Mouse (Mus musculus) limb, embryonic 13.5 days (tissue): ENCODE data around the gene Ciao2a. TPM values are rescaled to one million over a fixed set of nuclear protein-coding genes. Genes with fewer than 3 reads are reported as not detected.
A peak's percentile ranks its signal among the peaks of the same experiment; 100 is the strongest.

Source experiments
- ATAC-seq: fragments of 200-750 bp; cut with Nextera tagmentation; 2 replicates; pipeline ENCODE4 v1.8.0; 2017; ENCODE audit warnings: low read depth, moderate number of reproducible peaks, moderate TSS enrichment; ENCODE audit not compliant: low FRiP score
- H3K27ac ChIP-seq: fragments of 300-500 bp; sonication (generic); 2 replicates; pipeline ENCODE4 v1.5.1; 2015; ENCODE audit warnings: inconsistent platforms, mild to moderate bottlenecking, moderate library complexity
- H3K27me3 ChIP-seq: fragments of 300-500 bp; sonication (generic); 2 replicates; pipeline ENCODE4 v1.6.1; 2015; ENCODE audit warnings: mild to moderate bottlenecking, inconsistent platforms
- H3K36me3 ChIP-seq: fragments of 300-500 bp; sonication (generic); 2 replicates; pipeline ENCODE4 v1.6.1; 2015; ENCODE audit warnings: inconsistent platforms, mild to moderate bottlenecking, moderate library complexity
- H3K4me1 ChIP-seq: fragments of 300-500 bp; sonication (generic); 2 replicates; pipeline ENCODE4 v1.6.1; 2015; ENCODE audit warnings: inconsistent platforms
- H3K4me2 ChIP-seq: fragments of 300-500 bp; sonication (generic); replicated peaks from 2 replicates; pipeline ENCODE4 v1.6.1; 2015; ENCODE audit warnings: inconsistent platforms, mild to moderate bottlenecking, moderate library complexity
- H3K4me3 ChIP-seq: fragments of 300-500 bp; sonication (generic); 2 replicates; pipeline ENCODE4 v1.5.1; 2015; ENCODE audit warnings: moderate library complexity, mild to moderate bottlenecking, inconsistent platforms
- H3K9ac ChIP-seq: fragments of 300-500 bp; sonication (generic); 2 replicates; pipeline ENCODE4 v1.6.1; 2015; ENCODE audit warnings: mild to moderate bottlenecking, inconsistent platforms
- H3K9me3 ChIP-seq: fragments of 300-500 bp; sonication (generic); 2 replicates; pipeline ENCODE4 v1.6.1; 2016; ENCODE audit warnings: inconsistent platforms
- WGBS: fragments of 180-500 bp; shearing (Covaris S2); methylation state at CpG from one replicate; pipeline ENCODE4 v1.1.7; 2015; 5-methylcytosine and 5-hydroxymethylcytosine counted together
- polyA plus RNA-seq: library from polyadenylated mRNA; unstranded; fragments of >200 nt; fragmentation: Nextera tagmentation; extraction: Ambion mirVana; gene quantifications from 2 replicates; pipeline ENCODE4 v1.2.1, GENCODE M21; 2015

Gene Ciao2a
- polyA plus RNA-seq, 1 experiment from 2014 or later = 173 TPM

DNA sequence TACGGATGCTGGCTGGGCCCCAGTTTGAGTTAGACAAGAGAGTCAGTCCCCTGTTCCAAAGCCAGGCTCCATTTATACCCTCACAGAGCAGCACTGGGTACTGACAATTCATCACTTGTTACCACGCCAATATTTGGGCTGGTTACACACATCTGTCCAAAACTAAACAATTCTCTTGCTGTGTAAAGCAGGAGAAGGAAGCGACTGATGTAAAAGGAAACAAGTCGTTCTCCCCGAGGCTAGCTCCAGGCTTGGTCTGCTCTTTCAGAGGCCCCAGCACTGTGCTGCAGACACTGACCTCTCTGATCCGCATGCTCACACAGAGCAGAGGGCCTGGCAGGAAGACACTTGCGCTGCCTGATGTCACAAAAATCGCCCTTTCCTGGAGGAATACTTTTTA lies 24.8 kb upstream of the Ciao2a start:
- ATAC-seq = no peak
- WGBS = 85% methylated on average over 8 of the region's 8 CpGs
- Histone ChIP-seq H3K4me1 (no peaks in the 10 kb centered on the region), H3K36me3 (peaks cover 87% of the 10 kb centered on the region), H3K9ac (no peak overlapping the region), H3K27ac (no peak overlapping the region), H3K4me2 (no peak overlapping the region), H3K9me3 (no peaks in the 10 kb centered on the region), H3K4me3 (no peak overlapping the region), H3K27me3 (no peaks in the 10 kb centered on the region)

DNA sequence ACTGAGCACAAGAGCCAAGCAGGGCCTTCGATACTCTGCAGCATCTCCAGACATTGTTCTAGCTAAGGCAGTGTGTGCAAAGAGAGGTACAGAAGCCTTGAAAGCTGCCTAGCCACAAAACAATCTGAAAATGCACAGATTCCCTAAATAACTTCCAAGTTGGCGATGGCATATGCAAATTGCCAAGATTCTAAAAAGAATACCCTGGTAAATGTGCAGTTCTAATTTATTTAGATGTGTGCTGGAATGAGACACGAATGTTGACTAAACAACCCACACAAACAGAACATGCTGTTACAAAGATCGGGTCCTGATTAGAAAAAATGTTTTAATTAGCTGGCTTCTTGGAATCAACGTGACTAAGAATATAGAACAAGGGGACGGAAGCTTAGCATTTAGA lies 23.7 kb upstream of the Ciao2a start:
- no peak overlapping the region for H3K9ac ChIP-seq
- no peak overlapping the region for H3K27ac ChIP-seq
- H3K36me3 ChIP-seq = peaks cover 86% of the 10 kb centered on the region
- no peak overlapping the region for H3K4me2 ChIP-seq
- no peaks in the 10 kb centered on the region for H3K27me3 ChIP-seq
- WGBS = 90% methylated on average over 6 of the region's 6 CpGs
- no peak for ATAC-seq
- H3K4me1 ChIP-seq = no peaks in the 10 kb centered on the region
- H3K9me3 ChIP-seq = no peaks in the 10 kb centered on the region
- no peak overlapping the region for H3K4me3 ChIP-seq

DNA sequence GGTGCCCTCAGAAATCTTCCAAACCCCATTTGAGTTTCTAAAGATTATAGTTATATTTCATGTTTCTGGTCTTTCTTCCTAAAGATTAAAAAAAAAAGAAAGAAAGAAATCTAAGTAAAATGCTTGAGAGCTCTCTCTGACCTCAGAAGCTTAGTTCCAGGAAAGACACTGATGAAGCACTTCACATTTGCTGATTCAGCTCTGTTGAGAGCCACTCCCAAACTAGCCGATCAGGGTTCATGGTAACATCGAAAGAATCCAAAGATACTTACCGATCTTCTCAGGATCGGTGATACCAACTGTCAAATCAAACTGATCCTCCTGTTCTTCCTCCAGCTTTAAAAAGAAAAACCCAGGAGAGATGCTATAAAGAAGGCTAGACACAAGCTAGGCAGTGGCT lies 21.8 kb upstream of the Ciao2a start:
- no peak overlapping the region for H3K4me2 ChIP-seq

DNA sequence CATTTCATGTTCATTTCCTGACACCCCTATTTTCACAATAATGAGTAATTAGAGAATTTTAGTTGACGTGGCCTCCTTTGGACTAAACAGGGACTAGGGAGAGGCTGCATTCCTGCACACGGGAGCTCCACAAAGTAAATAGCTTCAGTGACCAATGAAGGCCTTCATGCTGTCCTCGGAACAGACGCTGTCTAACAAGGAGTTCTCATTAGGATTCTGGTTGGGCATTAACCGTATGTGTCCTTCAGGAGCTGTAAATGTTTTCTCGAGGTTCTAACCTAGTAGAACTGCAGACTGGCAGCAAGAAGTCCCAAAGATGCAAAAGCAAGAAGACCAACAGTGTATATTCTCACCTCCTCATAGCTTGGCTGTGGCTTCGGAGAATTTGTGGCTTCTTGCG lies 21.2 kb upstream of the Ciao2a start:
- 88% methylated on average over 8 of the region's 8 CpGs for WGBS
- no peak overlapping the region for H3K9ac ChIP-seq
- ATAC-seq = no peak
- H3K27ac ChIP-seq = no peak overlapping the region
- 0 out of 2 replicates have a peak, but pooled peaks cover under 1% of the 10 kb centered on the region for H3K4me1 ChIP-seq
- no peaks in the 10 kb centered on the region for H3K9me3 ChIP-seq
- H3K4me2 ChIP-seq = no peak overlapping the region
- H3K4me3 ChIP-seq = no peak overlapping the region
- H3K27me3 ChIP-seq = no peaks in the 10 kb centered on the region
- peaks cover 88% of the 10 kb centered on the region for H3K36me3 ChIP-seq

More for the DNA sequence above, 21.8 kb upstream of the Ciao2a start:
- 94% methylated on average over 4 of the region's 4 CpGs for WGBS
- ATAC-seq = no peak
- Histone ChIP-seq H3K4me3 (no peak overlapping the region), H3K36me3 (peaks cover 93% of the 10 kb centered on the region), H3K27me3 (no peaks in the 10 kb centered on the region), H3K9me3 (no peaks in the 10 kb centered on the region), H3K27ac (no peak overlapping the region), H3K4me1 (no peaks in the 10 kb centered on the region), H3K9ac (no peak overlapping the region)

DNA sequence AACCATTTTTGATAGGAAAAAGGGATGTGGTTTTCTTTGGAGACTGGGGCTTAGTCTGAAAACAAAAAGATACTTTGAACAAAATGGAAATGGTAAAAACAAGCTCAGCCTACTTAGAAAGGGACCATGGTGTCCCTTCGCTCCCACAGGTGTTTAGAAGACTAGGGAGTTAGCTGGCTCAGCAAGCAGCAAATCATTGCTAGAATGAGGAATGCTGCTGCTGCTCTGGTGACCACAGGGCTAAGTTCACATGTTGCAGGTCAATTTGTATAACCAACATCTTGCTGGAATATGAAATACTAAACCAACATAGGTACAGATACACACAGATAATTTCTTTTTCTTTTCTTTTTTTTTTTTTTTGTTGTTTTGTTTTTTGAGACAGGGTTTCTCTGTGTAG lies 16.8 kb upstream of the Ciao2a start:
- H3K36me3 ChIP-seq = peaks cover 60% of the 10 kb centered on the region
- ATAC-seq = no peak
- no peak overlapping the region for H3K4me3 ChIP-seq
- WGBS = 95% methylated on average over 1 of the region's 1 CpGs
- H3K9me3 ChIP-seq = no peaks in the 10 kb centered on the region
- H3K4me2 ChIP-seq = no peak overlapping the region
- no peaks in the 10 kb centered on the region for H3K27me3 ChIP-seq
- H3K9ac ChIP-seq = no peak overlapping the region
- H3K27ac ChIP-seq = no peak overlapping the region
- 0 out of 2 replicates have a peak, but pooled peaks cover 8% of the 10 kb centered on the region for H3K4me1 ChIP-seq

DNA sequence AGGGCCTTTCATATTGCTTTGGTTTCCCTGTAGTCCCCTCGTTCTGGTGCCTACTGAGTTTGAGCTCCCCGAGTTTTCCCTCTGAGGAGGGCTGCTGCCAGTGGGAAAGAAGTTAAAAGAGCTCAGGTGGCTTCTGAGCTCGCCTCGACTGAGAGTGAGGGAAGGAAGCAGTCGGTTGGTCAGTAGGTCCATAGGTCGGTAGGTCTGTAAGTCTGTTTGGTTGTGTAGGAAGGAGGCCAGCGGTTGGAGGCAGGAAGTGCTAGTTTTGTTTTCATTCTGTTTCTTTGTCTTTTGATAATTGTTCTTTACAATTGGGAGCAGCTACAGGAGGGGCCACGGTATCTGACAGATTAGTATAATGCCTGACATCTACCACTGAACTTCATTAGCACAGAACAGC lies 16.3 kb upstream of the Ciao2a start:
- ATAC-seq = no peak
- H3K4me3 ChIP-seq = no peak overlapping the region
- H3K36me3 ChIP-seq = peaks cover 60% of the 10 kb centered on the region
- H3K27ac ChIP-seq = no peak overlapping the region
- no peaks in the 10 kb centered on the region for H3K9me3 ChIP-seq
- 65% methylated on average over 8 of the region's 8 CpGs for WGBS
- no peak overlapping the region for H3K9ac ChIP-seq
- H3K4me2 ChIP-seq = no peak overlapping the region
- 0 out of 2 replicates have a peak, but pooled peaks cover 8% of the 10 kb centered on the region for H3K4me1 ChIP-seq
- H3K27me3 ChIP-seq = no peaks in the 10 kb centered on the region

DNA sequence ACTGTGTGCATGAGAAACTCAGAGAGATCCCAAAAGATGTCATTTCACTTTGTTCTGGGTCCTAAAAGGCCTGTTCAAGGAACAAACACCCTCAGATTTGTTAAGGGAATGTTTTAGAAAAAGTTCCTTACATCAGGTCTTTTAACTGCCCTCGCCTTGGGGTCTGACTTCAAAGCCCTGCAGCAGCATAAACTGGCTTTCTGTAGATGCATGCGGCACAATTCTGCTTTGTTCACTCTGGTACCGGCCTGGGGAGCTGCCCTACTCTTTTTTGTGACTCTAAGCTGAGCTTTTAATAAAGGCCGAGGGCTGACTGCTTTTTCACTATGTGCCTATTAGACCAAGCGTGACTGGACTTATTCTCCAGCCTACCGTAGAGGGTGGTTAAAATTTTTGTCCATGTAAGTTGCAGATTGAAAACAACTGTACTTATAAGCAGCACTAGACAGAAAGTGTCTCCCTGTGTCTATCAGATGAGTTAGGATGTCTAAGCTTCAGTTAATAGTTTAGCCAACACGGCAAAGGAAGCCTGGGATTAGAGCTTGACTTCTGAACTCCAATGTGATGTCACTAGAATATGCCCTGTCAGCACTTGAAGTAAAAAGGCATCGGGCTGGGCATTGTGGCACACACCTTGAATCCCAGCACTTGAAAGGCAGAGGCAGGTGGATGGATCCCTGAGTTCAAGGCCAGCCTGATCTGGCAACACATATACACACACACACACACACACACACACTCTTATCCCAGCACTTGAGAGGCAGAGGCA lies 15.6 kb upstream of the Ciao2a start:
- H3K9ac ChIP-seq = no peak overlapping the region
- WGBS = 61% methylated on average over 8 of the region's 8 CpGs
- no peak overlapping the region for H3K4me3 ChIP-seq
- no peaks in the 10 kb centered on the region for H3K9me3 ChIP-seq
- ATAC-seq = no peak
- 0 out of 2 replicates have a peak, but pooled peaks cover 8% of the 10 kb centered on the region for H3K4me1 ChIP-seq
- H3K27ac ChIP-seq = 0 out of 2 replicates have a peak overlapping the region, but pooled peaks have one; percentile 2
- H3K36me3 ChIP-seq = peaks cover 55% of the 10 kb centered on the region
- H3K4me2 ChIP-seq = no peak overlapping the region
- H3K27me3 ChIP-seq = no peaks in the 10 kb centered on the region

DNA sequence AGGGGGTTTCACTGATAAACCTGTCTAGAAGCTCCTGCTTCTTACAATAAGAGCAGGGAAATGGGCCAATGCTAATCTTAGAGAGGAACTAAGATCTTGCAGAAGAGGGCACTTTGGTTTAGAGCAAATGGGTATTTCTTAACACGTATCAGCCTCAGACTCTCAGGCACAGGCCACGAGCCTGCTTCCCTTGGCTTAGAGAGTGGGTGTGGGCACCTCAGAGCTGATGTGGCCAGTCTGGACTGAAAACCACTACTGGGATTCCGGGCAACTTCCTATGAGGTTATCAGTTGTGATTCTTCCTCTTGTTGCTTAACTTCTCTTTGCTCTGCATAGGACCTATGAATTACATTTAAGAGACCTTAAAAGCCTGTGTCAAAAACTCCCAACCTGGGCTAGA lies 12.1 kb upstream of the Ciao2a start:
- Histone ChIP-seq H3K27ac (no peak overlapping the region), H3K4me1 (0 out of 2 replicates have a peak, but pooled peaks cover 8% of the 10 kb centered on the region), H3K9ac (no peak overlapping the region), H3K9me3 (no peaks in the 10 kb centered on the region), H3K4me3 (no peak overlapping the region), H3K27me3 (no peaks in the 10 kb centered on the region), H3K36me3 (peaks cover 32% of the 10 kb centered on the region), H3K4me2 (no peak overlapping the region)
- WGBS = 88% methylated on average over 3 of the region's 3 CpGs
- no peak for ATAC-seq

DNA sequence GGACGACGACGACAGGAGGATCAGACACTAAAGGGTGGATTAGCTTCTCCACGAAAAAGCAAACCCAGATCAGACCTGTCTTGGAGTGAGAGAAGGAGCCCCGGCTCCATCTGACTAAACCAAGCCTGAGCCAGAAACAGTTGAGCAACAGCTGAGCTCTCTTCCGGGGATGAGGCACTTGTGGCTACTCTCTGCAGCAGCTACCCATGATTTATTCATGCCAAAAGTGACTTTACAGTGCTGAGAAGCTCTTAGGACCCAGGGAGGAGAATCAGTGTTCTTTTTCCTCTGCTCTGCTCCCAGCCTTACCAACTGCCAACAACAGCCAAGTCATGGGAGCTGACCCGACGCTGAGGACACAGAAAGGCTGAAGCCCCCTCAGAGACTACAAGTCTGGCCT lies 9.5 kb upstream of the Ciao2a start:
- peak; percentile 59; the same call in 1 of the 2 replicates for ATAC-seq
- H3K9me3 ChIP-seq = no peaks in the 10 kb centered on the region
- H3K36me3 ChIP-seq = peaks cover 29% of the 10 kb centered on the region
- H3K4me2 ChIP-seq = no peak overlapping the region
- 54% methylated on average over 8 of the region's 8 CpGs for WGBS
- H3K27me3 ChIP-seq = no peaks in the 10 kb centered on the region
- H3K4me3 ChIP-seq = no peak overlapping the region
- H3K27ac ChIP-seq = no peak overlapping the region
- H3K4me1 ChIP-seq = 0 out of 2 replicates have a peak, but pooled peaks cover 2% of the 10 kb centered on the region
- no peak overlapping the region for H3K9ac ChIP-seq

DNA sequence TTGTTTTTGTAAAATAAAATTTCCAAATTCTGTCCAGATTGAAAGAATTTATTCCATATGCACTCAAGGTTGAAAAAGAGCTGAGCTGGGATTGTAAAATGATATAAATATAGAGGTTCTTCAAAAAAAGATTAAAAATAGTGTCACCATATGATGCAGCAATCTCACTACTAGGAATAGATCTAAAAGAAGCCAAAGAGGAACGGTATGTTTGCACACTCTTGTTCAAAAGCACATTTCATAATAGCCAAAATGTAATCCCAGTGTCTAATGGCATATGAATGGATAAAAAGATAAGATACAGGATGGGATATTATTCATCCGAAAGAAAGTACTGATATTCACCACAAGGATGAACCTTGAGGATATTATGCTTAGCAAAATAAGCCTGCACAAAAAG lies 6.9 kb upstream of the Ciao2a start:
- no peak overlapping the region for H3K4me3 ChIP-seq
- no peaks in the 10 kb centered on the region for H3K9me3 ChIP-seq
- no peak overlapping the region for H3K9ac ChIP-seq
- H3K4me2 ChIP-seq = no peak overlapping the region
- no peak overlapping the region for H3K27ac ChIP-seq
- ATAC-seq = no peak
- 92% methylated on average over 2 of the region's 2 CpGs for WGBS
- peaks cover 17% of the 10 kb centered on the region for H3K36me3 ChIP-seq
- H3K4me1 ChIP-seq = peaks cover 16% of the 10 kb centered on the region
- no peaks in the 10 kb centered on the region for H3K27me3 ChIP-seq

DNA sequence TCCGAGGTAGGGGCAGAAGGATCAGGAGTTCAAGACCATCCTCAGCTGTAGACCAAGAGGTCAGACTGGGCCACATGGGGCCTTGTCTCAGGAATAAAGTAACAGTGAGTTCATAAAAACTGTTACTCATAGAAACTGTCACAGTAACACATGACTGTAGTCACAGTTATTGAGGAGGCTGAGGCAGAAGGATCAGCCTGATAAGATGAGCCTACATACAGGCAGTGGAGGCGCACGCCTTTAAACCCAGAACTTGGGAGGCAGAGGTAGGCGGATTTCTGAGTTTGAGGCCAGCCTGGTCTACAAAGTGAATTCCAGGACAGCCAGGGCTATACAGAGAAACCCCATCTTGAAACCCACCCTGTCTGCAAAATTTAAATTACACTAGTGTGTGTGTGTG lies 6.3 kb upstream of the Ciao2a start:
- Histone ChIP-seq H3K27ac (no peak overlapping the region), H3K4me3 (no peak overlapping the region), H3K9ac (no peak overlapping the region), H3K36me3 (peaks cover 11% of the 10 kb centered on the region), H3K4me2 (no peak overlapping the region), H3K9me3 (no peaks in the 10 kb centered on the region), H3K27me3 (no peaks in the 10 kb centered on the region), H3K4me1 (peaks cover 18% of the 10 kb centered on the region)
- ATAC-seq = no peak
- 97% methylated on average over 4 of the region's 4 CpGs for WGBS

DNA sequence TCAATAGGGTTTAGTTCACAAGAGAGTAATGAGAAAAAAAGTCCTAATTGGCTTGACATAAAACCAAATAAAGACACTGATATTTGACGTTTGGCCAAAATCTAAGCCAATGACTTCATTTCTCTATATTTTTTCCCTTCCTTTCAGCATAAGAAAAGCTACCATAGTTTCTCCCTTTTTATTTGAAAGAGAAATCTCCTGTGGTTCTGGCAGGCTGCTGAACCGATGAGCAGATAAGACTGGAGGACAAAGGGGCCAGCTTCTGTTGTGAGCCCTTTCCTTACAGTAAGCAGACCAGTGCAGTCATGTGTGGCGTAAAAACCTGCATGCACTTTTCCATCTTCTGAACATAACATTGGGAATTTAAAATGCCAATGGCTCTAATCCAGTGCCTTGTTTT lies 5.5 kb upstream of the Ciao2a start:
- Histone ChIP-seq H3K36me3 (peaks cover 8% of the 10 kb centered on the region), H3K27me3 (no peaks in the 10 kb centered on the region), H3K4me2 (no peak overlapping the region), H3K4me1 (peaks cover 27% of the 10 kb centered on the region), H3K9ac (no peak overlapping the region), H3K4me3 (no peak overlapping the region), H3K27ac (no peak overlapping the region), H3K9me3 (no peaks in the 10 kb centered on the region)
- no peak for ATAC-seq
- WGBS = 82% methylated on average over 3 of the region's 3 CpGs

DNA sequence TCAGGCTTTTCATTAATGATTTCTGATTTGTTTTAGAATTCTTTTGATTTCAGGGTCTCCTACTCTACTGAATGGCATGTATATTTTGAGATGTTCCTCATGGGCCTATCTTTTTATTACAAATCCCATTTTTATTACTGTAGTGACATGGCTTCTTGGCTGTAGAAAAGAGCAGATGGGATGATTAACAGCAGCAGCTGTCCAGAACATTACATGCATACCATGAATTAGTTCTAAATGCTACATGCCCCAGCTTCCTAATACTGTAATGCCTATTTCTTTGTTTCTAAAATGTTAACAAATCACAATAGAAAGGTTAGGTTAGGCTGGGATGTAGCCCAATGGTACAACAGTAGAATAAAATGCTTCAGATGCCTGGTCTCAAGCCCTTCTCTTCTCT lies 5.0 kb upstream of the Ciao2a start:
- H3K4me3 ChIP-seq = no peak overlapping the region
- H3K4me1 ChIP-seq = peaks cover 28% of the 10 kb centered on the region
- no peak overlapping the region for H3K9ac ChIP-seq
- no peak overlapping the region for H3K4me2 ChIP-seq
- ATAC-seq = no peak
- peaks cover 8% of the 10 kb centered on the region for H3K36me3 ChIP-seq
- no peaks in the 10 kb centered on the region for H3K9me3 ChIP-seq
- no peak overlapping the region for H3K27ac ChIP-seq
- no peaks in the 10 kb centered on the region for H3K27me3 ChIP-seq
